ENCODE assay signal across 12 mouse cellular contexts in genomic region chr10:20776640-20777413, GRCm38 (mm10). TPM values are rescaled to one million over a fixed set of nuclear protein-coding genes. Genes with fewer than 3 reads are reported as not detected.
DNase-seq lines count a peak whose midpoint lies in the region; ATAC-seq and TF ChIP-seq lines count a peak whose summit lies in the region.
"Had no signal": no experiment of that assay in that cellular context is flagged by ENCODE, and none has a peak within 500 bp of the region (broad histone marks: within the 10 kb centered on the region; RNA-seq: fewer than 3 reads in every experiment).

No protein-coding gene starts in this region.

- DNase-seq in CD4-positive, CD25-positive, alpha-beta regulatory T cell, adult 2 months (ENCODE audit: low read depth, low spot score) = peak; percentile 22
- peak; percentile 57 for DNase-seq in hindbrain, postnatal 0 days (ENCODE audit: low spot score)
- DNase-seq in hindbrain, embryonic 10.5 days (ENCODE audit: low spot score) = no peak
- peak; percentile 2 for DNase-seq in brain, adult 2 months (ENCODE audit: low read depth, low spot score)
- peak; percentile 24 for DNase-seq in lung, postnatal 10 days
- no peak for DNase-seq in ovary, postnatal 36 days (ENCODE audit: low spot score)
- no peak for DNase-seq in left cerebral cortex, postnatal 10 days (ENCODE audit: extremely low spot score in 1 of 2, low spot score in 2 of 2)
- DNase-seq: cerebellum, adult 9-11 months; thymus, postnatal 36 days had no signal

- no peaks in the 10 kb centered on the region for H3K27me3 ChIP-seq in hindbrain, postnatal 0 days (ENCODE audit: insufficient read depth, low read length)
- no peaks in the 10 kb centered on the region for H3K27me3 ChIP-seq in hindbrain, embryonic 10.5 days (ENCODE audit: insufficient read depth, poor library complexity, severe bottlenecking)
- H3K27me3 ChIP-seq: limb, embryonic 13.5 days had no signal

- H3K9me3 ChIP-seq in hindbrain, postnatal 0 days (ENCODE audit: low read length) = no peaks in the 10 kb centered on the region
- no peaks in the 10 kb centered on the region for H3K9me3 ChIP-seq in hindbrain, embryonic 10.5 days
- H3K9me3 ChIP-seq: limb, embryonic 13.5 days had no signal

- H3K9ac ChIP-seq in hindbrain, postnatal 0 days (replicated peaks; ENCODE audit: low read length) = no peak overlapping the region
- H3K9ac ChIP-seq: limb, embryonic 13.5 days had no signal

- no peaks in the 10 kb centered on the region for H3K4me1 ChIP-seq in hindbrain, postnatal 0 days (ENCODE audit: insufficient read depth, low read length)
- no peaks in the 10 kb centered on the region for H3K4me1 ChIP-seq in hindbrain, embryonic 10.5 days (replicated peaks)

- 54% methylated on average over 11 of the region's 11 CpGs for WGBS in hindbrain, postnatal 0 days
- WGBS in hindbrain, embryonic 10.5 days = 90% methylated on average over 11 of the region's 11 CpGs

- H3K27ac ChIP-seq in hindbrain, postnatal 0 days = no peak overlapping the region
- no peak overlapping the region for H3K27ac ChIP-seq in hindbrain, embryonic 10.5 days
- H3K27ac ChIP-seq: limb, embryonic 13.5 days had no signal

- intact Hi-C loops in left cerebral cortex, postnatal 10 days (cut with DNase I) = no loop called here

- no peak for TF ChIP-seq CTCF in hindbrain, postnatal 0 days (IDR thresholded peaks at IDR 0.05; ENCODE audit: low read depth)

- H3K4me2 ChIP-seq in hindbrain, postnatal 0 days (ENCODE audit: low read depth, low read length) = 0 out of 2 replicates have a peak overlapping the region, but pooled peaks have one; percentile 27
- H3K4me2 ChIP-seq: limb, embryonic 13.5 days had no signal

- H3K36me3 ChIP-seq in hindbrain, postnatal 0 days (ENCODE audit: insufficient read depth, low read length) = no peaks in the 10 kb centered on the region
- H3K36me3 ChIP-seq in hindbrain, embryonic 10.5 days = no peaks in the 10 kb centered on the region
- H3K36me3 ChIP-seq: limb, embryonic 13.5 days had no signal

- ATAC-seq in CD4-positive, CD25-positive, alpha-beta regulatory T cell, adult 4 months = no peak
- no peak for ATAC-seq in hindbrain, postnatal 0 days
- ATAC-seq: intestine, embryonic 16.5 days had no signal

- no peak overlapping the region for H3K4me3 ChIP-seq in hindbrain, postnatal 0 days (ENCODE audit: low read length)
- H3K4me3 ChIP-seq in hindbrain, embryonic 10.5 days = no peak overlapping the region
- H3K4me3 ChIP-seq: limb, embryonic 13.5 days had no signal

RNA-seq across cellular contexts. Expression of gene Pde7b, which starts 51.9 kb away (rescaled TPM):
- under 1 TPM; 0.15 to 0.33 TPM for polyA plus RNA-seq in CD4-positive, CD25-positive, alpha-beta regulatory T cell, adult 4 months (2017; shearing (Covaris generic))
- total RNA-seq in hindbrain, postnatal 0 days (2014; rRNA removed) = 7.3 and 7.9 TPM in 2 replicates
- 2.3 and 2.6 TPM in 2 replicates for polyA plus RNA-seq in hindbrain, postnatal 0 days (2015; fragmentation: Nextera tagmentation; extraction: Ambion mirVana)
- 1.5 and 2.1 TPM in 2 replicates for polyA plus RNA-seq in hindbrain, embryonic 10.5 days (2016; fragmentation: Nextera tagmentation; extraction: Ambion mirVana)
- total RNA-seq in left cerebral cortex, postnatal 10 days (2021) = 10 to 100 TPM; 16.0 to 21.6 TPM

Comparison
In these comparisons a context has a peak if more than half of its experiments do, and no peak if none do; other contexts are left out.
1. DNase-seq: peak in CD4-positive, CD25-positive, alpha-beta regulatory T cell, adult 2 months (single experiment), hindbrain, postnatal 0 days (single experiment), brain, adult 2 months (single experiment) and lung, postnatal 10 days (single experiment); none in hindbrain, embryonic 10.5 days (single experiment), ovary, postnatal 36 days (single experiment) and left cerebral cortex, postnatal 10 days (0 of 2).